Mouse (Mus musculus) heart, adult 2 months (tissue): ENCODE data around the gene Pex11b.
"Not testable (repeated sequence)": the region's sequence is repeated elsewhere in the genome, so short reads cannot be mapped to it uniquely, and the experiment has no call there.

ENCODE experiments used
- CTCF ChIP-seq: fragments of 200-600 bp; IDR thresholded peaks from 2 replicates; pipeline ENCODE4 v1.8.1; 2022; ENCODE audit warnings: antibody characterized with exemption, mild to moderate bottlenecking, moderate library complexity
- EP300 ChIP-seq: fragments of 200-500 bp; IDR thresholded peaks from 2 replicates; pipeline ENCODE4 v1.6.1; 2011; ENCODE audit warnings: low read depth, low read length, control low read depth; ENCODE audit not compliant: insufficient read depth
- POLR2A ChIP-seq: fragments of 200-500 bp; IDR thresholded peaks from 2 replicates; pipeline ENCODE4 v1.6.1; 2011; ENCODE audit warnings: mild to moderate bottlenecking, low read depth, low read length, control low read depth; ENCODE audit not compliant: insufficient read depth

- TF ChIP-seq POLR2A, CTCF, EP300: not testable (repeated sequence)
These were observed 29.2 kb upstream of the Pex11b start for GRCm38 (mm10) chr3:96606007-96606406.
